Mouse (Mus musculus) ES-Bruce4 (cell line): ENCODE results near the gene Pigv.

Source experiments
- EP300 ChIP-seq: IDR thresholded peaks from 2 replicates; pipeline ENCODE4 v1.6.1; 2011; ENCODE audit warnings: low read depth, low read length; ENCODE audit not compliant: insufficient read depth
- POLR2A ChIP-seq: IDR thresholded peaks from one replicate; pipeline ENCODE4 v1.8.1; 2011; ENCODE audit warnings: low read length; ENCODE audit not compliant: insufficient read depth

- TF ChIP-seq POLR2A: no peak
- no peak for TF ChIP-seq EP300
Observed at GRCm38 (mm10) chr4:133673666-133674330, 1.4 kb upstream of the Pigv start.
